19 mouse cellular contexts compared by ENCODE assay signal in genomic region chr10:5176371-5176770, GRCm38 (mm10).
DNase-seq lines count a peak whose midpoint lies in the region; ATAC-seq and TF ChIP-seq lines count a peak whose summit lies in the region.
"Had no signal": no experiment of that assay in that cellular context is flagged by ENCODE, and none has a peak within 500 bp of the region (broad histone marks: within the 10 kb centered on the region; RNA-seq: fewer than 3 reads in every experiment).

No protein-coding gene starts in this region.

- no peak for DNase-seq in heart, postnatal 36 days
- no peak for DNase-seq in heart, postnatal 0 days (ENCODE audit: low spot score)
- DNase-seq in heart, adult 9 months (ENCODE audit: low spot score in 2 of 2), result no peak
- DNase-seq in G1E (ENCODE audit: low spot score) (no peak), MN1 (ENCODE audit: low spot score) (peak; percentile 30)
- DNase-seq in thymus, postnatal 36 days, result no peak
- DNase-seq: adrenal gland, postnatal 10 days; cerebellum, adult 11-12 months; cerebellum, adult 9-11 months; cerebellum, postnatal 36 days; forebrain, postnatal 0 days; gastrocnemius, postnatal 14 days; heart, postnatal 10 days; kidney, adult 11 months had no signal

- peaks cover 32% of the 10 kb centered on the region for H3K36me3 ChIP-seq in heart, embryonic 12.5 days
- peaks cover 35% of the 10 kb centered on the region for H3K36me3 ChIP-seq in heart, postnatal 0 days (replicated peaks; ENCODE audit: control insufficient read depth, insufficient read depth, low read length)
- H3K36me3 ChIP-seq in G1E (replicated peaks), result peaks cover 22% of the 10 kb centered on the region
- H3K36me3 ChIP-seq: embryonic facial prominence, embryonic 13.5 days; kidney, embryonic 15.5 days had no signal

- H3K4me3 ChIP-seq in heart, embryonic 12.5 days, result no peak overlapping the region
- H3K4me3 ChIP-seq in heart, postnatal 0 days (ENCODE audit: low read depth, low read length), result no peak overlapping the region
- no peak overlapping the region for H3K4me3 ChIP-seq in G1E (ENCODE audit: low read depth, low read length)
- H3K4me3 ChIP-seq: embryonic facial prominence, embryonic 13.5 days; forebrain, embryonic 13.5 days; hindbrain, embryonic 15.5 days; kidney, embryonic 15.5 days had no signal

- no peak overlapping the region for H3K9ac ChIP-seq in heart, embryonic 12.5 days
- H3K9ac ChIP-seq in heart, postnatal 0 days (replicated peaks; ENCODE audit: low read depth, low read length), result no peak overlapping the region
- H3K9ac ChIP-seq: embryonic facial prominence, embryonic 13.5 days; forebrain, embryonic 13.5 days; forebrain, postnatal 0 days; hindbrain, embryonic 15.5 days; kidney, embryonic 15.5 days had no signal

- H3K4me2 ChIP-seq in heart, embryonic 12.5 days, result no peak overlapping the region
- no peak overlapping the region for H3K4me2 ChIP-seq in heart, postnatal 0 days (ENCODE audit: low read depth, low read length)
- H3K4me2 ChIP-seq: embryonic facial prominence, embryonic 13.5 days; forebrain, embryonic 13.5 days; hindbrain, embryonic 15.5 days; kidney, embryonic 15.5 days had no signal

- no peak for TF ChIP-seq EP300 in heart, postnatal 0 days (IDR thresholded peaks at IDR 0.05; ENCODE audit: low read depth)

- intact Hi-C loops in heart, postnatal 36 days (cut with DNase I), result no loop called here

- 14% methylated on average over 2 of the region's 2 CpGs for WGBS in heart, embryonic 12.5 days
- WGBS in heart, postnatal 0 days, result 21% methylated on average over 2 of the region's 2 CpGs

- TF ChIP-seq CTCF in heart, postnatal 0 days (IDR thresholded peaks at IDR 0.05; ENCODE audit: low read depth), result no peak
- TF ChIP-seq CTCF in G1E (IDR thresholded peaks at IDR 0.05; ENCODE audit: low read depth, low read length), result no peak

- no peaks in the 10 kb centered on the region for H3K27me3 ChIP-seq in heart, embryonic 12.5 days (replicated peaks)
- H3K27me3 ChIP-seq in heart, postnatal 0 days (ENCODE audit: control insufficient read depth, insufficient read depth, low read length), result no peaks in the 10 kb centered on the region
- H3K27me3 ChIP-seq in G1E (ENCODE audit: insufficient read depth, low read length), result no peaks in the 10 kb centered on the region
- H3K27me3 ChIP-seq: embryonic facial prominence, embryonic 13.5 days; forebrain, embryonic 13.5 days; hindbrain, embryonic 15.5 days; kidney, embryonic 15.5 days had no signal

- no peak for ATAC-seq in heart, embryonic 12.5 days (ENCODE audit: insufficient number of reproducible peaks, low FRiP score)
- ATAC-seq in heart, postnatal 0 days (ENCODE audit: insufficient read depth, low read depth), result no peak; the same call in 1 of the 2 replicates
- peak; percentile 36; the same call in 1 of the 2 replicates for ATAC-seq in G1E (ENCODE audit: extremely low read depth, insufficient number of reproducible peaks, low FRiP score, poor library complexity, severe bottlenecking)
- ATAC-seq: forebrain, embryonic 13.5 days; forebrain, postnatal 0 days had no signal

- H3K9me3 ChIP-seq in heart, embryonic 12.5 days (replicated peaks), result no peaks in the 10 kb centered on the region
- no peaks in the 10 kb centered on the region for H3K9me3 ChIP-seq in heart, postnatal 0 days (replicated peaks; ENCODE audit: control insufficient read depth, low read length)
- no peaks in the 10 kb centered on the region for H3K9me3 ChIP-seq in G1E (replicated peaks)
- H3K9me3 ChIP-seq: embryonic facial prominence, embryonic 13.5 days; forebrain, embryonic 13.5 days; hindbrain, embryonic 15.5 days; kidney, embryonic 15.5 days had no signal

- peak overlapping the region; percentile 41 for H3K27ac ChIP-seq in heart, embryonic 12.5 days (ENCODE audit: poor library complexity, severe bottlenecking)
- H3K27ac ChIP-seq in heart, postnatal 0 days (ENCODE audit: low read depth), result 0 out of 2 replicates have a peak overlapping the region, but pooled peaks have one; percentile 2
- H3K27ac ChIP-seq: embryonic facial prominence, embryonic 13.5 days; forebrain, embryonic 13.5 days; hindbrain, embryonic 15.5 days; kidney, embryonic 15.5 days had no signal

- H3K4me1 ChIP-seq in heart, embryonic 12.5 days (replicated peaks), result peaks cover 25% of the 10 kb centered on the region
- no peaks in the 10 kb centered on the region for H3K4me1 ChIP-seq in heart, postnatal 0 days (ENCODE audit: control insufficient read depth, insufficient read depth)
- H3K4me1 ChIP-seq in G1E (ENCODE audit: insufficient read depth, low read depth, low read length), result peaks cover 44% of the 10 kb centered on the region
- H3K4me1 ChIP-seq: embryonic facial prominence, embryonic 13.5 days; forebrain, embryonic 13.5 days; hindbrain, embryonic 15.5 days had no signal
